Mouse (Mus musculus): ENCODE data around the gene Zfp423. TPM values are rescaled to one million over a fixed set of nuclear protein-coding genes. Genes with fewer than 3 reads are reported as not detected.

Zfp423 gene
- polyA plus RNA-seq, 1 experiment: not detected

GRCm38 (mm10) chr8:87701583-87701982, 257.8 kb downstream of the Zfp423 start:
- TF ChIP-seq GATA1 (IDR thresholded peaks at IDR 0.05; ENCODE audit: low read length): no peak
- TF ChIP-seq TAL1 (IDR thresholded peaks at IDR 0.05; ENCODE audit: low read length): no peak
- Histone ChIP-seq H3K27me3 (ENCODE audit: control insufficient read depth) (no peaks in the 10 kb centered on the region), H3K4me3 (replicated peaks) (no peak overlapping the region), H3K4me1 (ENCODE audit: control insufficient read depth) (no peaks in the 10 kb centered on the region), H3K9me3 (ENCODE audit: control insufficient read depth, low read length) (no peaks in the 10 kb centered on the region), H3K36me3 (ENCODE audit: control insufficient read depth) (no peaks in the 10 kb centered on the region)

- TF ChIP-seq TAL1 (IDR thresholded peaks at IDR 0.05; ENCODE audit: low read length) (no peak), GATA1 (IDR thresholded peaks at IDR 0.05; ENCODE audit: low read length) (no peak)
- H3K27me3 ChIP-seq (ENCODE audit: control insufficient read depth): no peaks in the 10 kb centered on the region
- H3K4me1 ChIP-seq (ENCODE audit: control insufficient read depth): no peaks in the 10 kb centered on the region
- no peak overlapping the region for H3K4me3 ChIP-seq (replicated peaks)
- no peaks in the 10 kb centered on the region for H3K9me3 ChIP-seq (ENCODE audit: control insufficient read depth, low read length)
- H3K36me3 ChIP-seq (ENCODE audit: control insufficient read depth): no peaks in the 10 kb centered on the region
These were observed 259.1 kb downstream of the Zfp423 start for GRCm38 (mm10) chr8:87700321-87700720.

- no peaks in the 10 kb centered on the region for H3K9me3 ChIP-seq (ENCODE audit: control insufficient read depth, low read length)
- no peak overlapping the region for H3K4me3 ChIP-seq (replicated peaks)
- TF ChIP-seq TAL1 (IDR thresholded peaks at IDR 0.05; ENCODE audit: low read length) (no peak), GATA1 (IDR thresholded peaks at IDR 0.05; ENCODE audit: low read length) (no peak)
- H3K27me3 ChIP-seq (ENCODE audit: control insufficient read depth): no peaks in the 10 kb centered on the region
- no peaks in the 10 kb centered on the region for H3K4me1 ChIP-seq (ENCODE audit: control insufficient read depth)
- no peaks in the 10 kb centered on the region for H3K36me3 ChIP-seq (ENCODE audit: control insufficient read depth)
These were observed 262.3 kb downstream of the Zfp423 start for GRCm38 (mm10) chr8:87697127-87697526.

- H3K9me3 ChIP-seq (ENCODE audit: control insufficient read depth, low read length): no peaks in the 10 kb centered on the region
- no peaks in the 10 kb centered on the region for H3K27me3 ChIP-seq (ENCODE audit: control insufficient read depth)
- H3K36me3 ChIP-seq (ENCODE audit: control insufficient read depth): no peaks in the 10 kb centered on the region
- no peaks in the 10 kb centered on the region for H3K4me1 ChIP-seq (ENCODE audit: control insufficient read depth)
- TF ChIP-seq GATA1 (IDR thresholded peaks at IDR 0.05; ENCODE audit: low read length) (no peak), TAL1 (IDR thresholded peaks at IDR 0.05; ENCODE audit: low read length) (no peak)
- no peak overlapping the region for H3K4me3 ChIP-seq (replicated peaks)
These were observed 265.7 kb downstream of the Zfp423 start for GRCm38 (mm10) chr8:87693741-87694140.

- Histone ChIP-seq H3K27me3 (ENCODE audit: control insufficient read depth) (no peaks in the 10 kb centered on the region), H3K36me3 (ENCODE audit: control insufficient read depth) (no peaks in the 10 kb centered on the region), H3K9me3 (ENCODE audit: control insufficient read depth, low read length) (no peaks in the 10 kb centered on the region), H3K4me1 (ENCODE audit: control insufficient read depth) (no peaks in the 10 kb centered on the region), H3K4me3 (replicated peaks) (no peak overlapping the region)
- TF ChIP-seq GATA1 (IDR thresholded peaks at IDR 0.05; ENCODE audit: low read length): no peak
- TF ChIP-seq TAL1 (IDR thresholded peaks at IDR 0.05; ENCODE audit: low read length): no peak
These were observed 269.0 kb downstream of the Zfp423 start for GRCm38 (mm10) chr8:87690100-87691095.

- Histone ChIP-seq H3K4me1 (ENCODE audit: control insufficient read depth) (no peaks in the 10 kb centered on the region), H3K27me3 (ENCODE audit: control insufficient read depth) (no peaks in the 10 kb centered on the region), H3K36me3 (ENCODE audit: control insufficient read depth) (no peaks in the 10 kb centered on the region), H3K4me3 (replicated peaks) (no peak overlapping the region), H3K9me3 (ENCODE audit: control insufficient read depth, low read length) (no peaks in the 10 kb centered on the region)
- TF ChIP-seq GATA1 (IDR thresholded peaks at IDR 0.05; ENCODE audit: low read length): no peak
- no peak for TF ChIP-seq TAL1 (IDR thresholded peaks at IDR 0.05; ENCODE audit: low read length)
These were observed 270.2 kb downstream of the Zfp423 start for GRCm38 (mm10) chr8:87689192-87689591.

- H3K27me3 ChIP-seq (ENCODE audit: control insufficient read depth): no peaks in the 10 kb centered on the region
- TF ChIP-seq TAL1 (IDR thresholded peaks at IDR 0.05; ENCODE audit: low read length): no peak
- TF ChIP-seq GATA1 (IDR thresholded peaks at IDR 0.05; ENCODE audit: low read length): no peak
- no peaks in the 10 kb centered on the region for H3K9me3 ChIP-seq (ENCODE audit: control insufficient read depth, low read length)
- H3K4me3 ChIP-seq (replicated peaks): no peak overlapping the region
- no peaks in the 10 kb centered on the region for H3K4me1 ChIP-seq (ENCODE audit: control insufficient read depth)
- H3K36me3 ChIP-seq (ENCODE audit: control insufficient read depth): no peaks in the 10 kb centered on the region
These were observed 271.0 kb downstream of the Zfp423 start for GRCm38 (mm10) chr8:87688348-87688747.

GRCm38 (mm10) chr8:87686986-87687698, 272.3 kb downstream of the Zfp423 start:
- Histone ChIP-seq H3K4me3 (replicated peaks) (no peak overlapping the region), H3K36me3 (ENCODE audit: control insufficient read depth) (no peaks in the 10 kb centered on the region), H3K27me3 (ENCODE audit: control insufficient read depth) (no peaks in the 10 kb centered on the region), H3K4me1 (ENCODE audit: control insufficient read depth) (no peaks in the 10 kb centered on the region), H3K9me3 (ENCODE audit: control insufficient read depth, low read length) (no peaks in the 10 kb centered on the region)
- TF ChIP-seq GATA1 (IDR thresholded peaks at IDR 0.05; ENCODE audit: low read length): no peak
- no peak for TF ChIP-seq TAL1 (IDR thresholded peaks at IDR 0.05; ENCODE audit: low read length)

- Histone ChIP-seq H3K9me3 (ENCODE audit: control insufficient read depth, low read length) (no peaks in the 10 kb centered on the region), H3K4me1 (ENCODE audit: control insufficient read depth) (no peaks in the 10 kb centered on the region), H3K4me3 (replicated peaks) (no peak overlapping the region), H3K36me3 (ENCODE audit: control insufficient read depth) (no peaks in the 10 kb centered on the region), H3K27me3 (ENCODE audit: control insufficient read depth) (no peaks in the 10 kb centered on the region)
- no peak for TF ChIP-seq TAL1 (IDR thresholded peaks at IDR 0.05; ENCODE audit: low read length)
- TF ChIP-seq GATA1 (IDR thresholded peaks at IDR 0.05; ENCODE audit: low read length): no peak
These were observed 273.4 kb downstream of the Zfp423 start for GRCm38 (mm10) chr8:87686026-87686425.
